Mouse (Mus musculus) embryonic facial prominence, embryonic 14.5 days (tissue): Measurements from ENCODE around the gene Flt3. TPM values are rescaled to one million over a fixed set of nuclear protein-coding genes. Genes with fewer than 3 reads are reported as not detected.

Experiments used
- microRNA-seq: library from miRNA; unstranded; fragments of <30 nt; microRNA quantifications from one replicate; pipeline ENCODE4, GENCODE M21; 2016; ENCODE audit warnings: borderline number of aligned reads
- polyA plus RNA-seq: library from polyadenylated mRNA; unstranded; fragments of >200 nt; fragmentation: Nextera tagmentation; extraction: Ambion mirVana; gene quantifications from 2 replicates; pipeline ENCODE4 v1.2.1, GENCODE M21; 2014

Gene Flt3
- polyA plus RNA-seq, 1 experiment from 2014 or later, result 0.45 TPM

Small RNAs within 50 kb of the gene (microRNA-seq; reads per million reads assigned to microRNA genes)
- not detected for gene Mir7k

Other genes with a start within 250 kb of the Flt3 start
- not detected in 2 replicates for gene Gsx1, start 211.8 kb downstream of the Flt3 start, polyA plus RNA-seq
- not detected in 2 replicates for gene Pdx1, start 130.5 kb downstream of the Flt3 start, polyA plus RNA-seq
- gene Cdx2, start 93.2 kb downstream of the Flt3 start, polyA plus RNA-seq, result not detected in 2 replicates
- not detected in 2 replicates for gene Urad, start 78.0 kb downstream of the Flt3 start, polyA plus RNA-seq
- gene Pan3, start 29.7 kb upstream of the Flt3 start, polyA plus RNA-seq, result 57.5 and 60.1 TPM in 2 replicates